ENCODE assay signal across 18 mouse cellular contexts in genomic region chr4:142605098-142605497, GRCm38 (mm10).
"Had no signal": no experiment of that assay in that cellular context is flagged by ENCODE, and none has a peak within 500 bp of the region (broad histone marks: within the 10 kb centered on the region; RNA-seq: fewer than 3 reads in every experiment).

No protein-coding gene starts in this region.

- ATAC-seq: liver, embryonic 12.5 days; midbrain, embryonic 16.5 days had no signal

- H3K36me3 ChIP-seq: liver, embryonic 12.5 days; midbrain, embryonic 10.5 days; midbrain, embryonic 12.5 days; neural tube, embryonic 13.5 days; neural tube, embryonic 15.5 days had no signal

- H3K9ac ChIP-seq: liver, embryonic 12.5 days; liver, embryonic 14.5 days; midbrain, embryonic 12.5 days; neural tube, embryonic 13.5 days; neural tube, embryonic 15.5 days had no signal

- H3K9me3 ChIP-seq: midbrain, embryonic 10.5 days; midbrain, embryonic 12.5 days had no signal

- H3K4me1 ChIP-seq: liver, embryonic 12.5 days; midbrain, embryonic 10.5 days; midbrain, embryonic 12.5 days; neural tube, embryonic 13.5 days; neural tube, embryonic 15.5 days had no signal

- H3K4me3 ChIP-seq: liver, embryonic 12.5 days; midbrain, embryonic 10.5 days; midbrain, embryonic 12.5 days; myocyte; neural tube, embryonic 13.5 days; neural tube, embryonic 15.5 days had no signal

- H3K27ac ChIP-seq: liver, embryonic 12.5 days; liver, embryonic 14.5 days; midbrain, embryonic 10.5 days; midbrain, embryonic 12.5 days; neural tube, embryonic 13.5 days; neural tube, embryonic 15.5 days had no signal

- H3K4me2 ChIP-seq: liver, embryonic 12.5 days; midbrain, embryonic 12.5 days; neural tube, embryonic 13.5 days; neural tube, embryonic 15.5 days had no signal

- DNase-seq: lung, adult 18-20 months; midbrain, embryonic 14.5 days; retina, postnatal 1 day; right cerebral cortex, adult 18-20 months; right cerebral cortex, postnatal 25 days; right cerebral cortex, postnatal 4 days; spleen, adult 18-20 months; thymus, adult 18-20 months; thymus, postnatal 14 days; thymus, postnatal 36 days had no signal

- H3K27me3 ChIP-seq: liver, embryonic 12.5 days; midbrain, embryonic 12.5 days; neural tube, embryonic 13.5 days; neural tube, embryonic 15.5 days had no signal
